Mouse (Mus musculus): Measurements from ENCODE around the gene Ppp3cb. TPM values are rescaled to one million over a fixed set of nuclear protein-coding genes. Genes with fewer than 3 reads are reported as not detected.
A peak's percentile ranks its signal among the peaks of the same experiment; 100 is the strongest.

The Ppp3cb gene
- total and polyA plus RNA-seq, 3 experiments, result 2.8 to 71.6 (median 55.2) TPM

- DNase-seq, result no peak
These were observed 66.2 kb downstream of the Ppp3cb start for GRCm38 (mm10) chr14:20480195-20480579.

- DNase-seq, result peak; percentile 89
These were observed 66.8 kb downstream of the Ppp3cb start, which contains the start of gene Anxa7 for GRCm38 (mm10) chr14:20479291-20480194. Gene Anxa7 (minus strand): TSS chr14:20480133.

- DNase-seq, result peak; percentile 77
These were observed 67.6 kb downstream of the Ppp3cb start for GRCm38 (mm10) chr14:20478801-20479200.

- DNase-seq, result no peak
These were observed 68.0 kb downstream of the Ppp3cb start for GRCm38 (mm10) chr14:20478385-20478784.

- DNase-seq, result no peak
These were observed 68.9 kb downstream of the Ppp3cb start for GRCm38 (mm10) chr14:20477261-20478025.

- DNase-seq, result no peak
These were observed 86.2 kb downstream of the Ppp3cb start for GRCm38 (mm10) chr14:20460216-20460615.

GRCm38 (mm10) chr14:20458378-20458777, 88.0 kb downstream of the Ppp3cb start:
- DNase-seq, result no peak

- DNase-seq, result no peak
These were observed 93.4 kb downstream of the Ppp3cb start for GRCm38 (mm10) chr14:20452929-20453328.

GRCm38 (mm10) chr14:20451765-20452331, 94.5 kb downstream of the Ppp3cb start, which contains the start of gene Cfap70:
Gene Cfap70 (minus strand): TSS chr14:20452226.
- peak; percentile 80 for DNase-seq

GRCm38 (mm10) chr14:20451302-20451701, 95.1 kb downstream of the Ppp3cb start:
- no peak for DNase-seq

Other genes starting within 250 kb of the Ppp3cb start
- gene Ecd, start 198.5 kb downstream of the Ppp3cb start, total RNA-seq (2021), result 10 to 100 TPM; 41.4 to 43.6 TPM
- 10.3 and 14.9 TPM in 2 replicates for gene Ecd, start 198.5 kb downstream of the Ppp3cb start, polyA plus RNA-seq (2012; rRNA removed)
- 10 to 100 TPM; 40.2 to 41.6 TPM for gene Fam149b, start 198.4 kb downstream of the Ppp3cb start, total RNA-seq (2021)
- gene Fam149b, start 198.4 kb downstream of the Ppp3cb start, polyA plus RNA-seq (2012; rRNA removed), result 14.9 and 15.2 TPM in 2 replicates
- 10 to 100 TPM; 28.8 to 33.6 TPM for gene Dnajc9, start 157.7 kb downstream of the Ppp3cb start, total RNA-seq (2021)
- gene Dnajc9, start 157.7 kb downstream of the Ppp3cb start, polyA plus RNA-seq (2012; rRNA removed), result 36.4 and 40.3 TPM in 2 replicates
- 10 to 100 TPM; 56.4 to 81.3 TPM for gene Mrps16, start 152.9 kb downstream of the Ppp3cb start, total RNA-seq (2021)
- 58.8 and 64.4 TPM in 2 replicates for gene Mrps16, start 152.9 kb downstream of the Ppp3cb start, polyA plus RNA-seq (2012; rRNA removed)
- 1 to 10 TPM; 1.1 to 2.9 TPM for gene Cfap70, start 94.3 kb downstream of the Ppp3cb start, total RNA-seq (2021)
- gene Cfap70, start 94.3 kb downstream of the Ppp3cb start, polyA plus RNA-seq (2012; rRNA removed), result 0.06 and 0.12 TPM in 2 replicates
- 100 to 1,000 TPM; 109 to 121 TPM for gene Anxa7, start 66.4 kb downstream of the Ppp3cb start, total RNA-seq (2021)
- 133 and 139 TPM in 2 replicates for gene Anxa7, start 66.4 kb downstream of the Ppp3cb start, polyA plus RNA-seq (2012; rRNA removed)
- under 1 TPM; 0.21 to 0.61 TPM for gene Mss51, start 49.7 kb downstream of the Ppp3cb start, total RNA-seq (2021)
- 0.07 and 0.10 TPM in 2 replicates for gene Mss51, start 49.7 kb downstream of the Ppp3cb start, polyA plus RNA-seq (2012; rRNA removed)
- 10 to 100 TPM; 11.3 to 12.1 TPM for gene Usp54, start 94.5 kb upstream of the Ppp3cb start, total RNA-seq (2021)
- 4.7 and 5.6 TPM in 2 replicates for gene Usp54, start 94.5 kb upstream of the Ppp3cb start, polyA plus RNA-seq (2012; rRNA removed)
- gene Myoz1, start 110.0 kb upstream of the Ppp3cb start, total RNA-seq (2021), result not detected
- not detected in 2 replicates for gene Myoz1, start 110.0 kb upstream of the Ppp3cb start, polyA plus RNA-seq (2012; rRNA removed)
- under 1 TPM; 0.17 to 0.35 TPM for gene Synpo2l, start 121.8 kb upstream of the Ppp3cb start, total RNA-seq (2021)
- 0.13 and 0.35 TPM in 2 replicates for gene Synpo2l, start 121.8 kb upstream of the Ppp3cb start, polyA plus RNA-seq (2012; rRNA removed)
- gene Sec24c, start 127.7 kb upstream of the Ppp3cb start, total RNA-seq (2021), result 100 to 1,000 TPM; 109 to 142 TPM
- gene Sec24c, start 127.7 kb upstream of the Ppp3cb start, polyA plus RNA-seq (2012; rRNA removed), result 283 and 329 TPM in 2 replicates
- 10 to 100 TPM; 15.5 to 18.0 TPM for gene Fut11, start 148.4 kb upstream of the Ppp3cb start, total RNA-seq (2021)
- 47.8 and 51.2 TPM in 2 replicates for gene Fut11, start 148.4 kb upstream of the Ppp3cb start, polyA plus RNA-seq (2012; rRNA removed)
- gene Chchd1, start 156.4 kb upstream of the Ppp3cb start, total RNA-seq (2021), result 10 to 100 TPM; 66.6 to 93.6 TPM
- gene Chchd1, start 156.4 kb upstream of the Ppp3cb start, polyA plus RNA-seq (2012; rRNA removed), result 5.9 and 8.5 TPM in 2 replicates
- gene Zswim8, start 161.0 kb upstream of the Ppp3cb start, total RNA-seq (2021), result 100 to 1,000 TPM in 1 of 2 experiments, 10 to 100 TPM in 1; 95.8 to 128 TPM
- gene Zswim8, start 161.0 kb upstream of the Ppp3cb start, polyA plus RNA-seq (2012; rRNA removed), result 279 and 287 TPM in 2 replicates
- gene Ndst2, start 188.0 kb upstream of the Ppp3cb start, total RNA-seq (2021), result 10 to 100 TPM; 24.6 to 25.0 TPM
- 34.9 and 35.9 TPM in 2 replicates for gene Ndst2, start 188.0 kb upstream of the Ppp3cb start, polyA plus RNA-seq (2012; rRNA removed)
- gene Camk2g, start 247.5 kb upstream of the Ppp3cb start, total RNA-seq (2021), result 10 to 100 TPM; 51.4 to 67.7 TPM
- gene Camk2g, start 247.5 kb upstream of the Ppp3cb start, polyA plus RNA-seq (2012; rRNA removed), result 41.7 and 42.8 TPM in 2 replicates